Mouse (Mus musculus) midbrain, embryonic 16.5 days (tissue): ENCODE data around the gene Pgs1. TPM values are rescaled to one million over a fixed set of nuclear protein-coding genes. Genes with fewer than 3 reads are reported as not detected.
A peak's percentile ranks its signal among the peaks of the same experiment; 100 is the strongest.

Experiments
- ATAC-seq: fragments of 200-750 bp; cut with Nextera tagmentation; 2 replicates; pipeline ENCODE4 v1.8.0; 2017; ENCODE audit warnings: moderate TSS enrichment
- H3K27ac ChIP-seq: fragments of 300-500 bp; sonication (generic); 2 replicates; pipeline ENCODE4 v1.5.1; 2014; ENCODE audit warnings: mild to moderate bottlenecking, low read length, mixed read lengths
- H3K27me3 ChIP-seq: fragments of 300-500 bp; sonication (generic); 2 replicates; pipeline ENCODE4 v1.6.1; 2014; ENCODE audit warnings: low read depth, low read length, mixed read lengths; ENCODE audit not compliant: control insufficient read depth, insufficient read depth
- H3K36me3 ChIP-seq: fragments of 300-500 bp; sonication (generic); 2 replicates; pipeline ENCODE4 v1.6.1; 2014; ENCODE audit warnings: mild to moderate bottlenecking, low read length, moderate library complexity, mixed read lengths; ENCODE audit not compliant: control insufficient read depth, insufficient read depth
- H3K4me1 ChIP-seq: fragments of 300-500 bp; sonication (generic); 2 replicates; pipeline ENCODE4 v1.6.1; 2014; ENCODE audit warnings: mild to moderate bottlenecking, low read length, mixed read lengths; ENCODE audit not compliant: control insufficient read depth, insufficient read depth
- H3K4me2 ChIP-seq: fragments of 300-500 bp; sonication (generic); 2 replicates; pipeline ENCODE4 v1.6.1; 2014; ENCODE audit warnings: mild to moderate bottlenecking, low read length, mixed read lengths
- H3K4me3 ChIP-seq: fragments of 300-500 bp; sonication (generic); 2 replicates; pipeline ENCODE4 v1.5.1; 2014; ENCODE audit warnings: low read depth, mild to moderate bottlenecking, low read length, moderate library complexity, mixed read lengths
- H3K9ac ChIP-seq: fragments of 300-500 bp; sonication (generic); 2 replicates; pipeline ENCODE4 v1.6.1; 2014; ENCODE audit warnings: low read depth, low read length, mixed read lengths
- H3K9me3 ChIP-seq: fragments of 300-500 bp; sonication (generic); replicated peaks from 2 replicates; pipeline ENCODE4 v1.6.1; 2014; ENCODE audit warnings: mild to moderate bottlenecking, low read length, mixed read lengths; ENCODE audit not compliant: control insufficient read depth, poor library complexity, severe bottlenecking
- WGBS: fragments of 180-500 bp; shearing (Covaris S2); extraction: QIAGEN DNeasy Blood & Tissue Kit; methylation state at CpG from one replicate; pipeline ENCODE4 v1.1.7; 2014; 5-methylcytosine and 5-hydroxymethylcytosine counted together
- polyA plus RNA-seq: library from polyadenylated mRNA; unstranded; fragments of >200 nt; fragmentation: Nextera tagmentation; extraction: Ambion mirVana; gene quantifications from 2 replicates; pipeline ENCODE4 v1.2.1, GENCODE M21; 2015

Pgs1 gene
- polyA plus RNA-seq, 1 experiment from 2014 or later = 61.2 TPM

- no peaks in the 10 kb centered on the region for H3K9me3 ChIP-seq
- 32% methylated on average over 7 of the region's 7 CpGs for WGBS
- 0 out of 2 replicates have a peak overlapping the region, but pooled peaks have one; percentile 0 for H3K9ac ChIP-seq
- H3K4me1 ChIP-seq = peaks cover 53% of the 10 kb centered on the region
- no peak overlapping the region for H3K4me3 ChIP-seq
- no peaks in the 10 kb centered on the region for H3K36me3 ChIP-seq
- no peak overlapping the region for H3K27ac ChIP-seq
- no peak for ATAC-seq
- H3K4me2 ChIP-seq = peak overlapping the region; percentile 95
- peaks cover 6% of the 10 kb centered on the region for H3K27me3 ChIP-seq
Measured at GRCm38 (mm10) chr11:117966506-117967100, 19.5 kb upstream of the Pgs1 start.

- Histone ChIP-seq H3K4me3 (peak overlapping the region; percentile 69), H3K9ac (peak overlapping the region; percentile 83), H3K4me2 (peak overlapping the region; percentile 95), H3K36me3 (no peaks in the 10 kb centered on the region), H3K9me3 (no peaks in the 10 kb centered on the region), H3K27me3 (peaks cover 6% of the 10 kb centered on the region), H3K27ac (no peak overlapping the region), H3K4me1 (peaks cover 47% of the 10 kb centered on the region)
- ATAC-seq = no peak
- WGBS = 5% methylated on average over 34 of the region's 34 CpGs
Measured at GRCm38 (mm10) chr11:117967249-117968015, 18.7 kb upstream of the Pgs1 start.

GRCm38 (mm10) chr11:117968016-117968671 lies 17.9 kb upstream of the Pgs1 start:
- peaks cover 6% of the 10 kb centered on the region for H3K27me3 ChIP-seq
- peak overlapping the region; percentile 69 for H3K4me3 ChIP-seq
- peaks cover 40% of the 10 kb centered on the region for H3K4me1 ChIP-seq
- 1% methylated on average over 60 of the region's 64 CpGs for WGBS
- peak overlapping the region; percentile 77 for H3K27ac ChIP-seq
- H3K9ac ChIP-seq = peak overlapping the region; percentile 83
- H3K4me2 ChIP-seq = peak overlapping the region; percentile 95
- no peak; the same call in 1 of the 2 replicates for ATAC-seq
- no peaks in the 10 kb centered on the region for H3K9me3 ChIP-seq
- no peaks in the 10 kb centered on the region for H3K36me3 ChIP-seq

- H3K9me3 ChIP-seq = no peaks in the 10 kb centered on the region
- H3K4me2 ChIP-seq = peak overlapping the region; percentile 95
- peaks cover 6% of the 10 kb centered on the region for H3K27me3 ChIP-seq
- WGBS = under 1% methylated on average over 34 of the region's 34 CpGs
- H3K36me3 ChIP-seq = no peaks in the 10 kb centered on the region
- peaks cover 36% of the 10 kb centered on the region for H3K4me1 ChIP-seq
- no peak for ATAC-seq
- H3K4me3 ChIP-seq = peak overlapping the region; percentile 69
- peak overlapping the region; percentile 77 for H3K27ac ChIP-seq
- H3K9ac ChIP-seq = peak overlapping the region; percentile 83
Measured at GRCm38 (mm10) chr11:117968716-117969099, 17.4 kb upstream of the Pgs1 start.

- H3K36me3 ChIP-seq = no peaks in the 10 kb centered on the region
- no peaks in the 10 kb centered on the region for H3K9me3 ChIP-seq
- H3K27me3 ChIP-seq = peaks cover 6% of the 10 kb centered on the region
- peak overlapping the region; percentile 77 for H3K27ac ChIP-seq
- H3K4me2 ChIP-seq = peak overlapping the region; percentile 95
- H3K4me1 ChIP-seq = peaks cover 33% of the 10 kb centered on the region
- WGBS = under 1% methylated on average over 58 of the region's 65 CpGs
- H3K9ac ChIP-seq = peak overlapping the region; percentile 83
- peak; percentile 90 for ATAC-seq
- H3K4me3 ChIP-seq = peak overlapping the region; percentile 69
Measured at GRCm38 (mm10) chr11:117969100-117969944, 16.8 kb upstream of the Pgs1 start.

GRCm38 (mm10) chr11:117969945-117970872 lies 15.9 kb upstream of the Pgs1 start, which contains the start of gene Socs3:
TSS of gene Socs3 (minus strand) at chr11:117970047.
- Histone ChIP-seq H3K4me2 (peak within 1 kb of the TSS; percentile 95), H3K4me3 (peak within 1 kb of the TSS; percentile 69), H3K36me3 (no peaks in the 10 kb centered on the region), H3K9ac (peak within 1 kb of the TSS; percentile 83), H3K9me3 (no peaks in the 10 kb centered on the region), H3K27ac (peak within 1 kb of the TSS; percentile 77), H3K27me3 (peaks cover 6% of the 10 kb centered on the region), H3K4me1 (peaks cover 33% of the 10 kb centered on the region)
- ATAC-seq = peak; percentile 71
- WGBS = 11% methylated on average over 21 of the region's 21 CpGs

GRCm38 (mm10) chr11:117971100-117971499 lies 15.0 kb upstream of the Pgs1 start:
- no peaks in the 10 kb centered on the region for H3K9me3 ChIP-seq
- peaks cover 6% of the 10 kb centered on the region for H3K27me3 ChIP-seq
- H3K4me2 ChIP-seq = no peak overlapping the region
- H3K4me3 ChIP-seq = no peak overlapping the region
- H3K27ac ChIP-seq = no peak overlapping the region
- H3K36me3 ChIP-seq = no peaks in the 10 kb centered on the region
- no peak for ATAC-seq
- H3K4me1 ChIP-seq = peaks cover 32% of the 10 kb centered on the region
- WGBS = 62% methylated on average over 5 of the region's 6 CpGs
- no peak overlapping the region for H3K9ac ChIP-seq
